Mouse (Mus musculus): ENCODE measurements around the gene Lmf1. TPM values are rescaled to one million over a fixed set of nuclear protein-coding genes. Genes with fewer than 3 reads are reported as not detected.

Lmf1 gene
- total and polyA plus RNA-seq, 3 experiments, result 28.7 to 33.5 (median 32.7) TPM

DNA sequence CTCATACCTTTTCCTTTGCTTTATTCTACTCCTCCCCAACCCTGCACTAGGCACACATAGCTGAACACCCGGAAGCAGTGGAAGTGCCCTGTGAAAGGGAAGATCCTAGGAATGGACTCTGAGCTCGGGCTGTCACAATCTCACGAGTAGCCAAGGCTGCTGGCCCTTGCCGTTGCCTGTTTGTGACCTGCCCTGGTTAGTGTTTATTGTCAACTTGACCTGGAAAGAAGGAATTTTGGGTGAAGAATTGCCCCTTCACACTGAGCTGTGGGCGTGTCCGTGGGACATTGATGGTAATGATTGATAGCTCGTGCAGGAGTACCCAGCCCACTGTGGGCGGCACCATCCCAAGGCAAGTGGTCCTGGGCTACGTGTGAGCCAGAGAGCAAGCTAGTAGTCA is 5.8 kb downstream of the Lmf1 start:
- no peak for DNase-seq
- Histone ChIP-seq H3K27me3 (ENCODE audit: control insufficient read depth, insufficient read depth, low read length) (no peaks in the 10 kb centered on the region), H3K9ac (ENCODE audit: low read depth, low read length) (no peak overlapping the region), H3K36me3 (ENCODE audit: control insufficient read depth, insufficient read depth, low read length) (no peaks in the 10 kb centered on the region), H3K4me1 (ENCODE audit: control insufficient read depth, insufficient read depth, low read length) (peaks cover 2% of the 10 kb centered on the region; the same call in 1 of the 2 replicates), H3K27ac (no peak overlapping the region), H3K4me3 (no peak overlapping the region), H3K79me2 (replicated peaks; ENCODE audit: control insufficient read depth, insufficient read depth, low read length) (no peaks in the 10 kb centered on the region; the same call in 1 of the 2 replicates)
- intact Hi-C loops (cut with DNase I), result no loop called here
- WGBS, result 96% methylated on average over 9 of the region's 9 CpGs
- TF ChIP-seq EP300 (IDR thresholded peaks at IDR 0.05; ENCODE audit: insufficient read depth, low read depth, low read length) (no peak), CTCF (IDR thresholded peaks at IDR 0.05) (no peak), POLR2A (IDR thresholded peaks at IDR 0.05; ENCODE audit: insufficient read depth, low read depth, low read length) (no peak)

DNA sequence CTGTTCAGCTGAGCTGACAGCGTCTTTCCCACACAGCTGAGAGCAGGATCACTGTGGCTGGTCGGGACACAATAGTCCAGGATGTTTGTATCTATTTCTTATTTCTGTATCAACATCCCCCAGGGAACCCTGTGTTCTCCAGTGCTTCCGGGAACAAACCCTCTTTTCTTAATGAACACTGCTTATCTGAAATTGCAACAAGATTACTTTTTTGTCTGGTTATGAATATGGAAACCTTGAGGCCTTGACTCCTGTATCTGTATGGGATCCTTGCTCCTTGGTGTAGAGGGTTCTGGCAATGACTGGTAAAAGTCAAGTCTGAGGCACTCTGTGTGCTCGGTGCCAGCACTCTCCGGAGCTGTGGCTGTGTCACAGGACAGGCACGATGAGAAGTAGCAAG is 11.2 kb downstream of the Lmf1 start:
- Histone ChIP-seq H3K4me3 (no peak overlapping the region), H3K36me3 (ENCODE audit: control insufficient read depth, insufficient read depth, low read length) (no peaks in the 10 kb centered on the region), H3K79me2 (replicated peaks; ENCODE audit: control insufficient read depth, insufficient read depth, low read length) (no peaks in the 10 kb centered on the region), H3K4me1 (ENCODE audit: control insufficient read depth, insufficient read depth, low read length) (peaks cover 2% of the 10 kb centered on the region; the same call in 1 of the 2 replicates), H3K27ac (no peak overlapping the region), H3K27me3 (ENCODE audit: control insufficient read depth, insufficient read depth, low read length) (no peaks in the 10 kb centered on the region), H3K9ac (ENCODE audit: low read depth, low read length) (no peak overlapping the region)
- DNase-seq, result no peak
- TF ChIP-seq CTCF (IDR thresholded peaks at IDR 0.05) (no peak), EP300 (IDR thresholded peaks at IDR 0.05; ENCODE audit: insufficient read depth, low read depth, low read length) (no peak), POLR2A (IDR thresholded peaks at IDR 0.05; ENCODE audit: insufficient read depth, low read depth, low read length) (no peak)
- 67% methylated on average over 6 of the region's 6 CpGs for WGBS
- intact Hi-C loops (cut with DNase I), result no loop called here

DNA sequence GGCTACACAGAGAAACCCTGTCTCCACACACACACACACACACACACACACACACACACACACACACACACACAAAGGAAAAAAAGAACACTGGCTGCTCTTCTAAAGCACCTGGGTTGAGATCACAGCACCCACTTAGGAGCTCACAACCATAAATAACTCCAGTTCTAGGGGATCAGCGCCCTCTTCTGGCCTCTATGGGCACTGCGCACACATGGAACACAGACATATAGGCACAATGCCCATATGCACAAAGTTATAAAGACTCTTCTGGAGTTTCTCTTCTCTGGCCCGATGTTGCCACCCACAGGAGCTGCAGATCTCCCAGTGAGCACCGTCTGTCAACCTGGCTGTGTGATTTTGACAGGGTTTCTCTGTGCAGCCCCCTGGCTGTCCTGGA is 12.1 kb downstream of the Lmf1 start:
- H3K36me3 ChIP-seq (ENCODE audit: control insufficient read depth, insufficient read depth, low read length), result no peaks in the 10 kb centered on the region
- no peaks in the 10 kb centered on the region for H3K27me3 ChIP-seq (ENCODE audit: control insufficient read depth, insufficient read depth, low read length)
- no peak overlapping the region for H3K4me3 ChIP-seq
- H3K9ac ChIP-seq (ENCODE audit: low read depth, low read length), result no peak overlapping the region
- no peak overlapping the region for H3K27ac ChIP-seq
- 89% methylated on average over 4 of the region's 4 CpGs for WGBS
- TF ChIP-seq CTCF (IDR thresholded peaks at IDR 0.05) (peak; percentile 37), POLR2A (IDR thresholded peaks at IDR 0.05; ENCODE audit: insufficient read depth, low read depth, low read length) (no peak)
- no peak for DNase-seq
- intact Hi-C loops (cut with DNase I), result no loop called here
- peaks cover 2% of the 10 kb centered on the region; the same call in 1 of the 2 replicates for H3K4me1 ChIP-seq (ENCODE audit: control insufficient read depth, insufficient read depth, low read length)
- H3K79me2 ChIP-seq (replicated peaks; ENCODE audit: control insufficient read depth, insufficient read depth, low read length), result no peaks in the 10 kb centered on the region

DNA sequence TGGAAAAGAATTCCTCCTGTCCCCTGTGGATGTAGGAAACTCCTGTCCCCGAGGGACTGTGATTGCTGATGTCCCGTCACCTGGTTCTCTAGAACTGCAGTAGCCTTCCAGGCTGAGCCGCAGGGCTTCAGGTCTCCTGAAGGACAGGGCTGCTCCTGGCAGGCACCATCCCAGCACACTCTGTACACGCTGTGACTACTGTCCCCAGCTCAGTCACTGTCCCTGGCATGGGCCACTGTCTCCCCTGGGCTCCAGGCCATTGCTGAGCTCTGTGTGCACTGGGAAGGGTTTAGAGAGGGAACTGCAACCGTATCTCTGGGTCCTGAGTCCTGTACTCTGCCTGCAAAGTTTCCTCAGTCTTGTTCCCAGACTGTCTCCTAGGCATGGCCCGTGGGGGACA is 13.5 kb downstream of the Lmf1 start:
- intact Hi-C loops (cut with DNase I), result no loop called here
- H3K36me3 ChIP-seq (ENCODE audit: control insufficient read depth, insufficient read depth, low read length), result no peaks in the 10 kb centered on the region
- WGBS, result 53% methylated on average over 6 of the region's 6 CpGs
- TF ChIP-seq POLR2A (IDR thresholded peaks at IDR 0.05; ENCODE audit: insufficient read depth, low read depth, low read length) (no peak), CTCF (IDR thresholded peaks at IDR 0.05) (no peak), EP300 (IDR thresholded peaks at IDR 0.05; ENCODE audit: insufficient read depth, low read depth, low read length) (peak; percentile 64; the same call in 1 of the 2 replicates)
- H3K9ac ChIP-seq (ENCODE audit: low read depth, low read length), result no peak overlapping the region
- H3K4me3 ChIP-seq, result no peak overlapping the region
- H3K27ac ChIP-seq, result no peak overlapping the region
- H3K79me2 ChIP-seq (replicated peaks; ENCODE audit: control insufficient read depth, insufficient read depth, low read length), result no peaks in the 10 kb centered on the region
- peak; percentile 52 to 75 for DNase-seq
- H3K27me3 ChIP-seq (ENCODE audit: control insufficient read depth, insufficient read depth, low read length), result no peaks in the 10 kb centered on the region
- peaks cover 2% of the 10 kb centered on the region; the same call in 1 of the 2 replicates for H3K4me1 ChIP-seq (ENCODE audit: control insufficient read depth, insufficient read depth, low read length)

DNA sequence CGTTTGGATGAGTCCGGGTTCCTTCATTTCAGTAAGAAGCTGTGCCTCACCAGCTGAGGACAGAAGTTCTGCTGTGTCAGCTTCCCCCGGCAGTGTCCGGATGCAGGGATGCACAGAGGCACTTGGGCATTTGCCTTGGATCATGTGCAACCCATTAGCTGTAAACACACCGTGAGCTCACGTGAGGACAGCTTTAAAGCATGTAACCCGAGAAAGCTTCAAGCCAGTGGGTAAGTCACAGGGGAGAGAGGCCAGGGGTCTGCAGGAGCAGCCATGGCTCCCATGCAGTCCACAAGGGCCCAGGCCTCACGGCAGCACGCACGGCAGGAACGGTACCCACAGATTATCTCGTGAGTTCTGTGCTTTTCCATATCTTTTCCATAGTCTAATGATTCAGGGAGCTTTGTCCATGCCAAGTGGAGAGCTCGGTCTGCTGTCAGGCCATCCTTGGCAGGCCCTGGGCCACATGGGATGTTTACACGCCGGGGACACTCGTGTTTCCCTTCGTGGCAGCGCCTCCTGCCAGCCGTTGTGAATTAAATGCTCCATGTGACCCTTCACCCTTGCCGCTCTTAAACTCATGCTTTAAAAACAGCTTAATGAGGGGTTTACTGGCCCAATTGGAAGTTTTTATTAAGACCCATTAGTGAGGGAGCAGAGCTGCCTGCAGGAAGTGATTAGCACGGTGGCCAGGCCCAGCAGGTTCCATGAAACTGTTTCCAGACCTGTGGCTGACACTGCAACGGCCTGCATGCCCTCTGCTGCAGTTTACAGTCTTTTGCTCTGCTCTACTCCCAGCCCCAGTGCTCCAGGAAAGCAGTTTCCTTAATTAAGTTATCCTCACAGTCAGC is 14.8 kb downstream of the Lmf1 start:
- Histone ChIP-seq H3K4me3 (no peak overlapping the region), H3K9ac (ENCODE audit: low read depth, low read length) (no peak overlapping the region), H3K4me1 (ENCODE audit: control insufficient read depth, insufficient read depth, low read length) (peaks cover 2% of the 10 kb centered on the region; the same call in 1 of the 2 replicates), H3K27ac (no peak overlapping the region), H3K27me3 (ENCODE audit: control insufficient read depth, insufficient read depth, low read length) (no peaks in the 10 kb centered on the region), H3K36me3 (ENCODE audit: control insufficient read depth, insufficient read depth, low read length) (no peaks in the 10 kb centered on the region), H3K79me2 (replicated peaks; ENCODE audit: control insufficient read depth, insufficient read depth, low read length) (no peaks in the 10 kb centered on the region)
- intact Hi-C loops (cut with DNase I), result loop anchor here (1.0 to 2.0 kb wide), 2 partner anchors 23 to 120 kb away; partner anchors contain the start of gene Sox8
- WGBS, result 79% methylated on average over 22 of the region's 22 CpGs
- TF ChIP-seq CTCF (IDR thresholded peaks at IDR 0.05) (no peak), POLR2A (IDR thresholded peaks at IDR 0.05; ENCODE audit: insufficient read depth, low read depth, low read length) (no peak), EP300 (IDR thresholded peaks at IDR 0.05; ENCODE audit: insufficient read depth, low read depth, low read length) (no peak)
- no peak for DNase-seq

DNA sequence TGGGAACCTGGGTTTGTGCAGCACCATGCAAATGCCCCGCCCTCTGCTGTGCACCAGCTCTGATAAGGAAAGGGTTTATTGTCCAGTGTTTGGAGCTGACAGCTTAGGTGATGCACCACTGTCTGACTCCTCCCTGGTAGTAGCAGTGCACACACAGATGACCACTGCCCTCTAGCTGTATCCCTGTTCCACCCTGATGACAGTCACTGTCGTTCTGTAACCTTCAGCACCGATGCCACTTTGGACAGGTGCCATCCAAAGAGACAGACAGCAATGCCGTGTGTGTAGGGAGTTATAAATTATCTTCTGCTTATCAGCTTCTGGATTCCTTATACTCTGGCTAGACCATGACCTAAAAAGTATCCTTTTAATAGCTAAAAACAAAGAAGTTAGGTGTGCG is 16.6 kb downstream of the Lmf1 start:
- intact Hi-C loops (cut with DNase I), result loop anchor here (2.0 kb wide), 1 partner anchor 25 kb away; the partner anchor contains the start of gene Sox8
- Histone ChIP-seq H3K27ac (no peak overlapping the region), H3K4me3 (no peak overlapping the region), H3K9ac (ENCODE audit: low read depth, low read length) (no peak overlapping the region), H3K36me3 (ENCODE audit: control insufficient read depth, insufficient read depth, low read length) (no peaks in the 10 kb centered on the region), H3K4me1 (ENCODE audit: control insufficient read depth, insufficient read depth, low read length) (peaks cover 2% of the 10 kb centered on the region; the same call in 1 of the 2 replicates), H3K79me2 (replicated peaks; ENCODE audit: control insufficient read depth, insufficient read depth, low read length) (no peaks in the 10 kb centered on the region), H3K27me3 (ENCODE audit: control insufficient read depth, insufficient read depth, low read length) (no peaks in the 10 kb centered on the region)
- WGBS, result 53% methylated on average over 5 of the region's 5 CpGs
- no peak for DNase-seq
- TF ChIP-seq CTCF (IDR thresholded peaks at IDR 0.05), result peak; percentile 57
- TF ChIP-seq POLR2A (IDR thresholded peaks at IDR 0.05; ENCODE audit: insufficient read depth, low read depth, low read length), result no peak
- no peak for TF ChIP-seq EP300 (IDR thresholded peaks at IDR 0.05; ENCODE audit: insufficient read depth, low read depth, low read length)

Data from heart, adult 2 months (tissue).